Mouse (Mus musculus) adrenal gland, postnatal 25 days (tissue): ENCODE data around the gene Slc6a12. TPM values are rescaled to one million over a fixed set of nuclear protein-coding genes. Genes with fewer than 3 reads are reported as not detected.

Experiments used
- DNase-seq: peaks from one replicate; pipeline ENCODE4 v3.0.0; 2021; ENCODE audit warnings: mixed read lengths
- long read RNA-seq: library from polyadenylated mRNA; stranded (forward); transcript quantifications from one replicate; pipeline ENCODE4 v2.0.0, GENCODE M21; 2021
- total RNA-seq: library from RNA; stranded (reverse); gene quantifications from 2 replicates; pipeline ENCODE4 v1.2.3, GENCODE M21; 2021

Gene Slc6a12
- total RNA-seq: 0.36 and 1.1 TPM in 2 replicates
- long read RNA-seq, transcript Slc6a12-201 (15 exons, 2,644 nt): major isoform, 24 of 37 reads
- long read RNA-seq, partial matches to known transcripts: 10 of 37 reads
- long read RNA-seq, other reads (novel, unspliced or antisense): 3 of 37 reads

DNA sequence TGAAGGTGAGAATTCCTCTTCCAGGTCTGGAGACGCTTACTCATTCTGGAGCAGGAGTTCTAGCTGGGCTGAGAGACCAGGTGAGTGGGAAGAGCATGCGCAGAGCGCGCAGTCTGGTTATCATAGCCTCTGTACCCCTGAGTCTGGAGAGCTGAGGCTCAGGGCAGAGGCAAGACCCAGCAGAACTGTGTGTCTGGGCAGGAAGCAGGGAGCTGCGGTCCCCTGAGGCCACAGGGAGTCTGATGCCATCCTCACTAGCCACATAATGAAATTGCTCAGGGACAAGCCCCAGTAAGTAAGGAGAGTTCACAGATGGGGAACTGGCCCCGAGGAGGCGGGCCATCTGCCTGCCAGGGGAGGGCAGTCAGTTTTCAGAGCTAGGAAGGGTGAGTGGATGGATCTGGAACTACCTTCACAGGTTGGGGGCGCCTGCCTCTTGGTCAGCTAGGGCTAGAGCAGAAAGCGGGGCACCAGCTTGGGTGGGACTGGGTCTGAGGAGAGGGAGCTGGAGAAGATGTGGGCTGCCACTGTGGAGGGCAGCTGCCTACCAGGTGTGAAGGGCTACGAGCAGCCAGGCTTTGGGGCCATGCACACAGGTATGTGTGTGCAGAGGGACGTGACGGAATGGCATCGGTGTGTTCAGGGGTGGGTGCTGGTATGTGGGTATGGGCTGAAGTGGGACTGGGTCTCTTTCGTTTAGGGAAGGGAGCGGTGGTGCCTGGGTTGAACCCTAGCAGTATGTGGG lies at the start of gene Slc6a12:
Gene Slc6a12 (plus strand): TSS at position 51 of the 745 bp plus-strand sequence.
- no peak for DNase-seq

DNA sequence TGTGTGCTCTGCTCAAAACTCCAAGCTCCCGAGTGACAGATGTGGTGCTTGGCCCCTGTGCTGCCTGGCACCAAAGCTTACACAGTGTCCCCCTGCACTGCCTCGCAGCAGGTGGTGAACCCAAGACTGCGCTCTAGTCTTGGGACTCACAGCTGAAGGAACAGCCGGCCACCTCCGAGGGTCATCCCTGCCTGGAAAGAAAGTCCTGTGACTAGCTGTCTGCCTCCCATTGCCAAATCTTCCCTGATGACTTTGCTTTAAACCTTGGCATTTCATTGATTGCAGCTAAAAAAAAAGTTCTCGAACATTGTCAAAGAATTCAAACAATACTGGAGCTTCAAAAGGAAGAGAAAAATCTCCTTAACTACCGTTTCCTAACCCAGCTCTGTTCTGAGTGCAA lies 43.6 kb upstream of the Slc6a12 start:
- peak; percentile 13 for DNase-seq

DNA sequence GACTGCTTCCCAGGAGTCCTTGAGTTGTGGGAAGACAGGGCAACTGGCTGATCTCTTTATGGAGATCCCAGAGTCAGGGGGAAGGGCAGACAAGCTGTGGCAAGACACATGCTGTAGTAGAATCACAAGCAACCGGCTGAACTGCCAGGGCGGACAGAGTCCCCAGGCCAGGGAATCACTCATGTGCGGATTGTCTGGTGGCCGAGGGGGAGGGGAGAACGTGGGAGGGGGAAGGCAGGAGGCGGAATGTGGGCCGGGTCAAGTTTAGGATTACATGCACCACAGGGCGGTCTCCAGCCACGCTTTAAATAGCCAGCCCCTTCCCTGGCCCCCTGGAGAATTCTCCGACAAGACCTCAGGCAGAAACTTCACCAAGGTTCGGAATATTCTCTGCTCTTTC lies 42.9 kb upstream of the Slc6a12 start, which contains the start of gene Slc6a13:
Gene Slc6a13 (plus strand): TSS at position 274 of the 400 bp plus-strand sequence.
- peak; percentile 37 for DNase-seq

DNA sequence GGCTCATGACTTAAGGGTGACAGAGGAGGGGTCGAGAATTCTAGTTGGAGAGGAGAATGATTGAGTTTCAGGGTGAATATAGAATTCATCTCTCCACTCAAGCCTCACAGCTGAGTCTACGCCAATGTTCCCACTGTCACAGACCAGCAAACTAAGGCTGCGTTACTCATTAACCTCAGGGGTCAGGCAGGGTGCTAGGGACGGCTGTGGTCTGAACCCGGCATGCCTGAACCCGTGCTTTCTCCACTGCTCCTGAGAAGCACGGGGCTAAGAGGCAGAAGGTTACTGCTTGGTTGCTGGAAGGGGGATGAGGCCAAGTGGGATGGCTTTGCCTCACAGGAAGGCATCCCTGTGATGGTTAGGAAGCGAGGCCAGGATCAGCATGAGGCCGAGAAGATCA lies 42.4 kb upstream of the Slc6a12 start:
- DNase-seq: no peak

DNA sequence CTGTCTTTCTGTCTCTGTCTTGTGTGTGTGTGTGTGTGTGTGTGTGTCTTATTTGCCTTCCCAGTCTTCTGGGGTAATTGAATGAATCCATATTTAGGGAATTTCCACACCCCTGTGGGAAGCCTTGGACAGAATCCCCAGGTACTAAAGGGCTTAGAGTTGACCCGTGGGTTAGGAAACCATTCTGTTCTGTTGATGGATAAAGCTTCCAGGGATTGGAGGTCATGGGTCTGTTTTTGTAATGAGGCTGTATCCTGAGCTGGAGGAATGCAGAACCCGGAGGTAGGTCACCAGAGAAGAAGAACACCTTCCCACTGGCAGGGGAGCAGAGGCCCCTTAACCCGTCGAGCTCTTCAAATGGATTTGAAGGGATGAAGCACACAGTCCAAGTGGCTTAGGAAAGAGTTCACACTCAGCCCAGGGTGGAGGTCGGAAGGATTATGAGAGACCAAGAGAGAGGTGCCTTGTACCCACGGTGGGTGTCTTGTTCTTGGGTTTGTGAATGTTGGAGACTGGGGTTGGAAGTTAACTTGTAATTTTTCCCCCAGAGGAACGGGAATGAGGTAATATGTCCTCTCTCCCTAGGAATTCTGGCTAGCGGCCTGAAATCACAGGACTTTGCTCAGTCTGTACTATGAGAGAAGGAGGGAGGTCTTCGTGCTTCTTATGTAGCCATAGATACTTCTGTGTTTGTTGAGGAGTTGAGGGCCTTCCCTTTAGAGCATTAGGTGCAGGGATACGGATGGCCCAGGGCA lies 39.2 kb upstream of the Slc6a12 start:
- DNase-seq: no peak

DNA sequence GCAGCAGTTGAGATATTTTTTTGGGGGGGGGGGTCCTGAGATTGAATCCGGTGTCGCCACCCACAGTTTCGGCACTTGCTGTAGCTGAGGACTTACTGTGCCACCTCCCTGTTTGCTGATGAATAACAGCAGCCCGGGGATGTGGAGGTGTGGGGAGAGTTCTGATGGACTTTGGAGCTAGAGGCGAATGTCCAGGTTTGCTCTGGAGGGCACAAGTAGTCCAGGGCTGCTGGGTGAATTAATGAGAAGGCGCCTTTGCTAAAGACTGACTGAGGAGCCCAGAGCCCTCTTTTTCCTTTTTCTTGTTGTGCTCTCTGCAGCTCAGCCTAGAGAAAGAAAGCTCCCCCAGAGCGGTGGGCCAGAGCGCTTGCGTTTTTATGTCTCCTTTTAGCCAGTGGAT lies 38.2 kb upstream of the Slc6a12 start:
- DNase-seq: no peak

DNA sequence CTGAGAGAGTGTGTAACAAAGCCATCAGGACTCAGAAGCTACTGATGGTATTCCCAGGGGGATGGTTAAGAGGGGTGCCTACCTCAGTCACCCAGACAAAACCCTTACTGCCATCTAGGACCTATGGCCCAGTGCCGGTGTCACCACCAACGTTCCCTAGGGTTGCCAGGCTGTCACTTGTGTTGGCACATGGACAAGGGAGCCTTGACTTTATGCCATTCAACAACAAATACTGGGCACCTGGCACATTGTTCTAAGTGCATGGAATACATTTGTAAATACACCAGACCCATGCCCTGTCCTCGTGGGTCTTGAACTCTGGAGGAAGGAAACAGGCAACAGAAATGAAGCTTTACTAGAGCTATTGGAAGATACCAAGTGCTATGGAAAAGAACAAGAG lies 37.3 kb upstream of the Slc6a12 start:
- DNase-seq: no peak

DNA sequence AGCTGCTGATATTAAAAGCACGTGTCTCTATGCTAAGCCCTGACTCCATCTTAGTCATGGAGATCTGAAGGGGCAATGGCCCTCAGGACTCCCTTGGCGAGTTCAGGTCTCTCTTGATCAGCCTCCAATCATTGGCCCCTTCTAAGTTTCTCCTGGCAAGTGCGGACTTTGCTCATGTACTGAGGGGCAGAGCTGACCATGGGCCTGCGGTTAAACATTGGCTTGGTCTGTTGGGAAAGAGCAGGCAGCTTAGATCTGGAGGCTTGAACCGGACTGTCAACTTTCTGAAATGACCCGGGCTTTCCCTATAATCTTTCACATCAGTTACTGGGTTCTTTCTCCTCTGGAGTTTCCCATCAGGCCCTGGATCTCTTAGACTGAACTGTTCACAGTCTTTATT lies 31.9 kb upstream of the Slc6a12 start:
- no peak for DNase-seq

DNA sequence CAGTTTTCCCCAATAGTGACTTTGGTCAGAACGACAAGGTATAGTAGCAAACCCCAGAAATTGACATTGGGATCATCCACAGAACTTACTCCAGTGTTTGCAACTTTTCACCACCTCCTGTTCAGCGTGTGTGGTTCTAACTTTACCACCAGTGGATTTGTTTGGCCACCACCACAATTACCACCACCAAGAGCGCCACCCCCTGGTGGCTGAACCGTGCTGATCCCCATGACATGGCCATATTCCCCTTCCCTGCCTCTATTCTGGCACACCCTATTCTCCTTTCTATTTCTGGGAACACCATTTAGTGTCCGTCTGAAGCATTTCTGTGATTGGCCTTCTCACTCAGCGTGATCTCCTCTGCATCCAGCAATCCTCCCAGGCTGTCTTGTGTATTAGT lies 23.8 kb upstream of the Slc6a12 start:
- peak; percentile 42 for DNase-seq

DNA sequence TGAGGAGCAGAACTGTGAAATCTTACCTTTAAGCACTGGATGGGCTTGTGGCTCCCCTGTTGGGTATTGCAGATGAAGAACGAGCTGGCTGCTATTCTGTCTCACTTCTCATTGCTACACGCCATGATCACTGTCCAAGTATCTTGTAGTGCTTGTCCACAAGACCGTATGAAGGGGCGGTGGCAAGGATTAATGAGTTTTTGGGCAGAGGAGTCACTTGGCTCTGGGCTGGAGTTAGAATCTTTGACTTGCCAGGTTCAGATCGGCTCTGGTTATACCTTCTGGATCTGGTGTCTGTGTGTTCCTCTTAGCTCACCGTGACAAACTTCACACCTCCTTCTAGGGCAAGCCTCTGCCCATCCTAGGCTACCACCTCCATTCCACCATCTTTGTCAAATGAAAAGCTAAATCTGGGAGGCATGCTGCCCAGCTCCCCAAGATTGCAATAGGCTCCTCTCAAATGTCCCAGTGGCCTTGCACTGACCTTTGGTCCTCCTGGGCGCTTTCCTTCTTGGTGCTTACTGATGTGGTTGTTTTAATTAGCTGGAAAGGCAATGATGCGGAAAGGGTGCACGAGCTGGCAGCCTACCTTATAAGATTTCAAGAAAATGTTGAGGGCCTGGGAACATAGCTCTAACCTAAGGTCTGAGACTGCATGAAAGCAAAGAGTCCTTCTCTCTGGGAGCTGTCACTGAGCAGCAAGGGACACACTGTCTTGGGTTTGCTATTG lies 20.3 kb upstream of the Slc6a12 start:
- DNase-seq: no peak

DNA sequence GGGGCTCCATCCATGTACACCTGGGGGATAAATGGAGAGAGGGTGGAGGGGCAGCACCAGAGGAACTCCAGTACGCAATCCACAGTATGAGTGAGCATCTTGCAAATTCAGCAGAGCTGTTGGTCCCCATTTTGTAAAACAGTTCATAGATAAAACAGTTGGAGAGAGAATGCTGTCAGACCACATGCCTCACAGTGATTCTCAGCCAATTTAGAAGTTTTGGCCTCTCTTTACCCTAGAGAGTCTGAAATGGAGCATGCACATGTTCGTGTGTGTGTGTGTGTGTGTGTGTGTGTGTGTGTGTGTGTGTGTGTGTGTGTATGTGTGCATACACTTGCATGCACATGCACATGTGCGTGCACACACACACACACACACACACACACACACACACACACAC lies 17.6 kb upstream of the Slc6a12 start:
- DNase-seq: no peak

DNA sequence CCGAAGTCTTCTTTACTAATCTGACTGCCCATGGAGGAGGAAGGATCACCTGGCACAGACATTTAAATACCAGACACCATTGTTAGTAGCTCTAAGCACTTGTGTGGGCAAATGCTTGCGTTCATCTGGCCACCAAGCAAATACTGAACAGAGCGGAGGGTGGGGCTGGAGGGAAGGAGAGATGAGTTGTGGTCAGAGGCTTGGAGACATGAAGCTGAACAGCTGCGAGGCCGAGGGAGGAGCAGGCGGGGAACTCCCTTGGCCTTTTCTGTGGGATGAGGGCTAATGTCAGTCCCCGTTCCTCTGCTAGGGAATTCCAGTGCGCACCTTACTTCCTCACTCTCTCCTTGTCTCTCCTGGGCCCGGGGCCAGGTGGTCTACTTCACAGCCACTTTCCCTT lies 17.1 kb upstream of the Slc6a12 start:
- no peak for DNase-seq

DNA sequence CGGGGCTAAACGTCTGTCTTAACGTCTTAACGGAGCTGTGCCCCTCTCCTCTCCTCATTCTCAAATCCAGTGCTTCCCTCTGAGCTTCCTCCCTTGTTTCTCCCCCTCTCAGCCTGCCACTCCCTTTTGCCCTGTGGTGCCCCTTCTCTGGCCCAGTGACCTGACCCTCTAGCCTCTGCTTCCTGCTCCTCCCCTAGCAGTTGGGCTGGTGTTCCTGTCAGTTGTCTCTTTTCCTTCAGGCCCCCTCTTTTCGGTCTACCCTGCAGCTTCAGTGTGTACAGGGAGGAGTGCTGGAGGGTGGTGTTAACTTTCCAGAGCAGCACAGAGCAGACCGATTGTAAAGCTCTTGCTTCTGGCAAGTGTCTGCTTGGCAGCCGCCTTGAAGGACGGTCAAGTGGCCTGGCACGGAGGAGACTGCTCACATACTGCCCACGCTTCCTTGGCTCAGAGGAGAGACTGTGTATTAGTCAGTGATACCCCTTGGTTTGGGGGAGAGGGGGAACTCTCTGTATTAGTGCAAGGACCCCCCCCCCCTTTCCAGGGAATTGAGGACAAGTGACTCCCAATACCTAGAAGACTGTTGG lies 16.3 kb upstream of the Slc6a12 start:
- no peak for DNase-seq

DNA sequence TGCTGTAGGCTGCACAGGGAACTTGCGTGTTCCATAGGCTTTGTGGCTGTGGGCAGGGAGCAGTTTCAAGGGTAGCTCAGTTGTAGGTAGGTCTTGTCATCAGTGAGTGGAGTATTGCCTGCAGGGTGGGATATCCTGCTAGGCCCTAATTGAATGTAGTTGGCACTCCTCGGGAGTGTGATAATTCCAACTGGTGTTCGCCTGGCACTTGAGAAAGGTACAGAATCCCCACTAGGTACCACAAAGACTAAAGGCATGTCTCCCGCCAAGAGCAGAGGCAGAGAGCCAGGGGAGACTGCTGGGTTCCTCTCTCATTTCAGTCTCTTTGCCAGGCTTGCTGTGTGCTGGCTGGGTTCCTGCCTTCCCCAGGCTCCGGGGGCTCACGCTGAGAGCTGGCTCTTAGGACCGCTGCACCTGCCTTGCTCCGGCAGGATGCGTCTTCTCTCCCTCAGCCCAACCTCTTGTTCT lies 14.4 kb upstream of the Slc6a12 start:
- no peak for DNase-seq

DNA sequence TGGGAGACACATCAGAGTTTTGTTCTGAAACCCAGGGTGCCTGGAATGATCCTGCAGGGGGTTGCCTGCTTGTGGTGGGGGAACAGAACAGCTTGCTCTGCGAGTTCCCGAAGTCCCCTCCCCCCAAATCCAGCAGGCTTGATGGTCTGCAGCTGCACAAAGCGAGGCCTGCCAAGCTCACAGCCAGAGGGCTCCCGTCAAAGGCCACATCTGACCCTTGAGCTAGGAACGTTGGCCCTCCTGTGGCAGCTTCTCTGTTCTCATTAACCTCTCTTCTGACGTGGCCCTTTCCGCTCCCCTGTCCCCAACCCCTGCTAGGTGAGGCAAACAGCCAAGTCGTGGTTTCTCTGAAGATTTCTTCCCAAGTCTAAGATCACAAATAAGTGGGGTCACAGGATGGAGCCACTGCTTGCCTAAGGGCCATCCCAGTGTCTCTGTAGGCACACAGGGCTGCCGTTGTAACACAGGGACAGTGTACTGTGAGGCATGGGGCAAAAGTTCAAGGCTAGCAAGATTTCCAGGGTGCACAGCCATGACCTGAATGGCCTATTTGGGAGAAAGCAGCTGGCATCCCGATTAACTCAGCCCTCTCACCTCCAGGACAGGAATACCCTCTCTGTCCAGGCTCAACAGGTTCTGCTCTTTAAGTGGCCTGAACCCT lies 12.9 kb upstream of the Slc6a12 start:
- DNase-seq: no peak

DNA sequence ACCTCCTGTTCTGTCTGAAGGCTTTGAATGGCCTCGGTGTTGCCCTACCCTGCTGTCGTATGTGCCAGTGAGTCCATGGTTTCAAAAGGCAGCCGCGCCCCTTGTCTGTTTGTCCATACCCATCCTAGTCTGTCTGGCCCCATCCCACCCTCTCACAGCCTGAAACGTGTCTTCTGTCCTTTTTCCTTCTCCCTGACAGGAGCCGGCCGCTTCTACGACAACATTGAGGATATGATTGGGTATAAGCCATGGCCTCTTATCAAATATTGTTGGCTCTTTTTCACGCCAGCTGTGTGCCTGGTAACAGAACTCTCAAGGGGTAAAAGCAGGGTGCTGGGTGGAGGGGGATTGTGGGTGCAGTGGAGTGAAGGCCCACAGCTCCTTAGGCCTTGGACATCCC lies 7.0 kb upstream of the Slc6a12 start:
- DNase-seq: no peak

DNA sequence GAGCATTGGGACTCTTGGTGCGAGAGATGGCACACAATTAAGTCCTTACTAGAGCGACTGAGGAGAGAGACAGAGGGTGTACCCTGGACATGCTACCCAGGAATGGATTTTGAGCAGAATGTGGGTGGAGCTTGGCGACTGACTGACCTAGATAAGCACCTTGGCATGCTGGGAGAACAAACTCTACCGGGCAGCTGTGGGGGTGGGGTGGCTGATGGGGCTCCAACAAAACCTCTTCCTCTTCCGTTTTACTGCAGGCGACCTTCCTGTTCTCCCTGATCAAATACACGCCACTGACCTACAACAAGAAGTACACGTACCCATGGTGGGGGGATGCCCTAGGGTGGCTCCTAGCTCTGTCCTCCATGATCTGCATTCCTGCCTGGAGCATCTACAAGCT lies 6.3 kb upstream of the Slc6a12 start:
- no peak for DNase-seq

DNA sequence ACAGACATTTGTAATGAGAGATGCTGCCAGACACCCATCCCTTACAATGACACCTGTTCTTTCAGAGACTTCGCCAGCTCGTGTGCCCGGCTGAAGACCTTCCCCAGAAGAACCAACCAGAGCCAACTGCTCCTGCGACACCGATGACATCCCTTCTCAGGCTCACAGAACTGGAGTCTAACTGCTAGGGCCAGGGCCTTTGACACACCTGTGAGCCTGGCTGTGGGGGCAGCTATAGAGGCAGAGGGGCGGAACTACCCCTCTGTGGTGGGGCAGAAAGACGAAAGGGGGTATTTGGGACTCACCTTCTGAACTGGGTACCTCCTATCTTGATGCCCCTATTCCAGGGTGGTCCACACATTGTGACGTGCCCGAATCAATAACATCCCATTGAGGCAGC lies 5.6 kb upstream of the Slc6a12 start:
- no peak for DNase-seq

DNA sequence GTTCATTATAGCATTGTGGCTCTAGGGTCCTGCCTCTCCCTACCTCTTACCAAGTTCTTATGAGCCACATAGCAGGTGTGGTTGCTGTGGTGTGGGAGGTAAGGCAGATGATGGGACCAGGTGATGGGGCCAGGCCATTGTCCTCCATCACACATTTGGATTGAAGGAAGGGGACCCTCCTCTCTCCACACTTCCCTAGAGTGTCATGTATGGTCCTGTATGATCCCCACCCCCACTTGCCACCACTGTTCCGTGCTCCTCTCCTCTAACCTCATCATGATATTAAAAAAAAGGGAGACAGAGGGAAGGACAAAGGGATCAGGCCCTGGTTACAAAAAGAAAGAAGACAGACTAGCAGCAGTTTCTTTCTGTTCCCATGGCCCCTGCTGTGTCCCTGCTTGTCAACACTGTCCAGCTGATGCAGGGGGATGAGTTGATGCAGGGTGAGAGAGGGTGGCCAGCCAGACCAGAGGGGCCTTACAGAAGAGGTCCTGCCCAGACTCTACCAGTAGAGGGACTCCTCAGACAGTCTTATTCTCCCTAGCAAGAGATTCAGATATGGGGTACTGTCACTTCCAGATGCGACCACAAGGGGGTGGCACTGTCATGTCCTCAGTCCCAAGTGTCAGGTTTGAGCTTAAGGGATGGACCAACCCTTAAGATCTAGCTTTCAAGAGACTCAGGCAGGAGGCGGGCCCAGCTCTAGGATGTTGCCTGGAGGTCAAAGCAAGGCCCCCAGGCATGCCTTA lies 4.9 kb upstream of the Slc6a12 start:
- DNase-seq: peak; percentile 77

DNA sequence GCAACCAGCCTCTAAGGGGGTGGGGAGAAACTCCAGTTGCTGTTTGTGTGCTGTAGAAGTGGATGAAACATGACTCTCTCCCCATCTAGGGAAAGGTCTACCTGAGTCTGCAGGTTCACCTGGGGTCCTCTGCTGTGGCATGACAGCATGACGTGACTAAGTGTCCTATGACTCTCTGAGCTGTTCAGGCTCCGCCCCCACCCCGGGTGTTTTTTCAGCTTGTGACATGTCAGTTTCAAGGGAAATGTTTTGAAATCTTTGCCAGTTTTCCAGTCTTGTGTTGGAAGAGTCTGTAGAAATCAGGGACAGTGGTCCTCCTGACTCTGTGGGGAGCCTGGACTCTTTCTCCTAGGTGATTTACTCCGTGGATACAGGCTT lies 4.4 kb upstream of the Slc6a12 start:
- no peak for DNase-seq

DNA sequence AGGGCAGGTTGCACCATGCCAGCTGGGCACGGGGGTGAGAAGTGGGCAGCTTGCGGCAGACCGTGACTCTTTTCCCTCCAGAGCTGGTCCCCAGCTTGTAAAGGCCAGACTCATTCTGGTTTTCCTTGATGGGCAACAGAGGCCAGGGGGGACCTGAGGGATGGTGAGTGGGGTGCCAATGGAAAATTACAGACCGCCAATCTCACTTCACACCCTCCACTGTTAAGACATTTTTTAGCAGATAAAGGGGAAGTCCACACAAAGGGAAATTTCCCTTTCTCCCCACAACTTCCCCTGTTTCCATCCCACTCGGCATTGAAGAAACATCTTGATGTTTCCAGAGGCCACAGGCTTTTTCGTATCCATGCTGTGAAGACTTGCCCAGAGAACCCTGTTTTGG lies 1.2 kb upstream of the Slc6a12 start:
- no peak for DNase-seq
